Mouse (Mus musculus): Measurements from ENCODE around the gene Cln5. TPM values are rescaled to one million over a fixed set of nuclear protein-coding genes. Genes with fewer than 3 reads are reported as not detected.

Gene Cln5
- polyA plus RNA-seq, 1 experiment from 2014 or later = 26.2 TPM

GRCm38 (mm10) chr14:103102246-103102645, 32.2 kb downstream of the Cln5 start:
- no peaks in the 10 kb centered on the region for H3K27me3 ChIP-seq (ENCODE audit: poor library complexity, severe bottlenecking)
- no peak overlapping the region for H3K27ac ChIP-seq
- no peak overlapping the region for H3K4me3 ChIP-seq
- peaks cover 16% of the 10 kb centered on the region for H3K4me1 ChIP-seq
- H3K36me3 ChIP-seq (replicated peaks) = no peaks in the 10 kb centered on the region
- no peak for DNase-seq (ENCODE audit: extremely low spot score, low spot score)
- H3K9me3 ChIP-seq = no peaks in the 10 kb centered on the region
- WGBS = 73% methylated on average over 6 of the region's 6 CpGs

GRCm38 (mm10) chr14:103102731-103103335, 32.8 kb downstream of the Cln5 start:
- DNase-seq (ENCODE audit: extremely low spot score, low spot score) = no peak
- no peak overlapping the region for H3K4me3 ChIP-seq
- H3K9me3 ChIP-seq = no peaks in the 10 kb centered on the region
- peaks cover 10% of the 10 kb centered on the region for H3K4me1 ChIP-seq
- no peaks in the 10 kb centered on the region for H3K36me3 ChIP-seq (replicated peaks)
- no peak overlapping the region for H3K27ac ChIP-seq
- 87% methylated on average over 10 of the region's 10 CpGs for WGBS
- no peaks in the 10 kb centered on the region for H3K27me3 ChIP-seq (ENCODE audit: poor library complexity, severe bottlenecking)

- H3K9me3 ChIP-seq = no peaks in the 10 kb centered on the region
- H3K27me3 ChIP-seq (ENCODE audit: poor library complexity, severe bottlenecking) = no peaks in the 10 kb centered on the region
- no peak for DNase-seq (ENCODE audit: extremely low spot score, low spot score)
- H3K27ac ChIP-seq = no peak overlapping the region
- H3K36me3 ChIP-seq (replicated peaks) = no peaks in the 10 kb centered on the region
- no peak overlapping the region for H3K4me3 ChIP-seq
- WGBS = 85% methylated on average over 2 of the region's 2 CpGs
- peaks cover 7% of the 10 kb centered on the region for H3K4me1 ChIP-seq
Observed at GRCm38 (mm10) chr14:103106301-103106700, 36.3 kb downstream of the Cln5 start.

GRCm38 (mm10) chr14:103109971-103110370, 40.0 kb downstream of the Cln5 start:
- H3K9me3 ChIP-seq = no peaks in the 10 kb centered on the region
- WGBS = 90% methylated on average over 4 of the region's 4 CpGs
- no peak overlapping the region for H3K4me3 ChIP-seq
- H3K27me3 ChIP-seq (ENCODE audit: poor library complexity, severe bottlenecking) = no peaks in the 10 kb centered on the region
- H3K27ac ChIP-seq = no peak overlapping the region
- no peaks in the 10 kb centered on the region for H3K4me1 ChIP-seq
- DNase-seq (ENCODE audit: extremely low spot score, low spot score) = no peak
- H3K36me3 ChIP-seq (replicated peaks) = peaks cover 17% of the 10 kb centered on the region

GRCm38 (mm10) chr14:103112606-103113363, 42.8 kb downstream of the Cln5 start:
- no peaks in the 10 kb centered on the region for H3K9me3 ChIP-seq
- no peak for DNase-seq (ENCODE audit: extremely low spot score, low spot score)
- H3K4me1 ChIP-seq = no peaks in the 10 kb centered on the region
- no peaks in the 10 kb centered on the region for H3K27me3 ChIP-seq (ENCODE audit: poor library complexity, severe bottlenecking)
- peaks cover 45% of the 10 kb centered on the region for H3K36me3 ChIP-seq (replicated peaks)
- H3K4me3 ChIP-seq = no peak overlapping the region
- H3K27ac ChIP-seq = no peak overlapping the region
- WGBS = 90% methylated on average over 3 of the region's 3 CpGs

GRCm38 (mm10) chr14:103114994-103115670, 45.1 kb downstream of the Cln5 start:
- peaks cover 63% of the 10 kb centered on the region for H3K36me3 ChIP-seq (replicated peaks)
- H3K9me3 ChIP-seq = no peaks in the 10 kb centered on the region
- H3K27ac ChIP-seq = no peak overlapping the region
- no peak overlapping the region for H3K4me3 ChIP-seq
- no peaks in the 10 kb centered on the region for H3K4me1 ChIP-seq
- WGBS = 95% methylated on average over 3 of the region's 3 CpGs
- H3K27me3 ChIP-seq (ENCODE audit: poor library complexity, severe bottlenecking) = no peaks in the 10 kb centered on the region
- DNase-seq (ENCODE audit: extremely low spot score, low spot score) = no peak

GRCm38 (mm10) chr14:103125756-103126155, 55.7 kb downstream of the Cln5 start:
- Histone ChIP-seq H3K36me3 (replicated peaks) (peaks cover 79% of the 10 kb centered on the region), H3K9me3 (no peaks in the 10 kb centered on the region), H3K27me3 (ENCODE audit: poor library complexity, severe bottlenecking) (no peaks in the 10 kb centered on the region), H3K4me1 (no peaks in the 10 kb centered on the region), H3K4me3 (no peak overlapping the region), H3K27ac (no peak overlapping the region)
- 88% methylated on average over 6 of the region's 6 CpGs for WGBS
- no peak for DNase-seq (ENCODE audit: extremely low spot score, low spot score)

Other genes with a start within 250 kb of the Cln5 start
- 2.1 and 3.1 TPM in 2 replicates for gene Kctd12, start 87.6 kb upstream of the Cln5 start, polyA plus RNA-seq (2016; fragmentation: Nextera tagmentation; extraction: Ambion mirVana)
- gene Acod1, start 23.2 kb upstream of the Cln5 start, polyA plus RNA-seq (2016; fragmentation: Nextera tagmentation; extraction: Ambion mirVana) = not detected in 2 replicates
- gene Fbxl3, start 29.4 kb downstream of the Cln5 start, polyA plus RNA-seq (2016; fragmentation: Nextera tagmentation; extraction: Ambion mirVana) = 13.8 TPM in 2 replicates